Mouse (Mus musculus) heart, postnatal 0 days (tissue): Measurements from ENCODE around the gene Slc25a36. TPM values are rescaled to one million over a fixed set of nuclear protein-coding genes. Genes with fewer than 3 reads are reported as not detected.

Experiments used
- ATAC-seq: fragments of 200-750 bp; cut with Nextera tagmentation; 2 replicates; pipeline ENCODE4 v1.8.0; 2017; ENCODE audit warnings: low read depth, moderate number of reproducible peaks, moderate library complexity; ENCODE audit not compliant: insufficient read depth
- DNase-seq: peaks from one replicate; pipeline ENCODE4 v3.0.0-alpha.2; 2016; ENCODE audit warnings: low spot score
- H3K27ac ChIP-seq: fragments of 300-500 bp; sonication (generic); 2 replicates; pipeline ENCODE4 v1.5.1; 2014; ENCODE audit warnings: low read depth, mild to moderate bottlenecking
- H3K27me3 ChIP-seq: fragments of 300-500 bp; sonication (generic); 2 replicates; pipeline ENCODE4 v1.6.1; 2014; ENCODE audit warnings: low read length, mixed read lengths; ENCODE audit not compliant: control insufficient read depth, insufficient read depth
- H3K36me3 ChIP-seq: fragments of 300-500 bp; sonication (generic); replicated peaks from 2 replicates; pipeline ENCODE4 v1.6.1; 2014; ENCODE audit warnings: low read length, mixed read lengths; ENCODE audit not compliant: control insufficient read depth, insufficient read depth
- H3K4me1 ChIP-seq: fragments of 300-500 bp; sonication (generic); 2 replicates; pipeline ENCODE4 v1.6.1; 2014; ENCODE audit warnings: antibody characterized with exemption; ENCODE audit not compliant: control insufficient read depth, insufficient read depth
- H3K4me2 ChIP-seq: fragments of 300-500 bp; sonication (generic); 2 replicates; pipeline ENCODE4 v1.6.1; 2014; ENCODE audit warnings: low read depth, mild to moderate bottlenecking, low read length, moderate library complexity
- H3K4me3 ChIP-seq: fragments of 300-500 bp; sonication (generic); 2 replicates; pipeline ENCODE4 v1.5.1; 2014; ENCODE audit warnings: low read depth, low read length
- H3K9ac ChIP-seq: fragments of 300-500 bp; sonication (generic); replicated peaks from 2 replicates; pipeline ENCODE4 v1.6.1; 2014; ENCODE audit warnings: low read depth, low read length, mixed read lengths
- H3K9me3 ChIP-seq: fragments of 300-500 bp; sonication (generic); replicated peaks from 2 replicates; pipeline ENCODE4 v1.6.1; 2016; ENCODE audit warnings: low read length; ENCODE audit not compliant: control insufficient read depth
- CTCF ChIP-seq: IDR thresholded peaks from 2 replicates; pipeline ENCODE4 v1.5.1; 2016; ENCODE audit warnings: antibody characterized with exemption, control low read depth, low read depth
- EP300 ChIP-seq: IDR thresholded peaks from 2 replicates; pipeline ENCODE4 v1.6.1; 2016; ENCODE audit warnings: antibody characterized with exemption, low read depth
- WGBS: fragments of 180-500 bp; shearing (Covaris S2); extraction: QIAGEN DNeasy Blood & Tissue Kit; methylation state at CpG from one replicate; pipeline ENCODE4 v1.1.7; 2014; 5-methylcytosine and 5-hydroxymethylcytosine counted together
- polyA plus RNA-seq: library from polyadenylated mRNA; unstranded; fragments of >200 nt; fragmentation: Nextera tagmentation; extraction: Ambion mirVana; gene quantifications from 2 replicates; pipeline ENCODE4 v1.2.1, GENCODE M21; 2015
- total RNA-seq: library from RNA; depleted of rRNA; stranded (reverse); fragments of >200 nt; gene quantifications from 2 replicates; pipeline ENCODE4 v1.2.3, GENCODE M21; 2014; ENCODE audit warnings: low replicate concordance

Slc25a36 gene
- total and polyA plus RNA-seq, 2 experiments from 2014 or later = 26.7 to 43.5 TPM

DNA sequence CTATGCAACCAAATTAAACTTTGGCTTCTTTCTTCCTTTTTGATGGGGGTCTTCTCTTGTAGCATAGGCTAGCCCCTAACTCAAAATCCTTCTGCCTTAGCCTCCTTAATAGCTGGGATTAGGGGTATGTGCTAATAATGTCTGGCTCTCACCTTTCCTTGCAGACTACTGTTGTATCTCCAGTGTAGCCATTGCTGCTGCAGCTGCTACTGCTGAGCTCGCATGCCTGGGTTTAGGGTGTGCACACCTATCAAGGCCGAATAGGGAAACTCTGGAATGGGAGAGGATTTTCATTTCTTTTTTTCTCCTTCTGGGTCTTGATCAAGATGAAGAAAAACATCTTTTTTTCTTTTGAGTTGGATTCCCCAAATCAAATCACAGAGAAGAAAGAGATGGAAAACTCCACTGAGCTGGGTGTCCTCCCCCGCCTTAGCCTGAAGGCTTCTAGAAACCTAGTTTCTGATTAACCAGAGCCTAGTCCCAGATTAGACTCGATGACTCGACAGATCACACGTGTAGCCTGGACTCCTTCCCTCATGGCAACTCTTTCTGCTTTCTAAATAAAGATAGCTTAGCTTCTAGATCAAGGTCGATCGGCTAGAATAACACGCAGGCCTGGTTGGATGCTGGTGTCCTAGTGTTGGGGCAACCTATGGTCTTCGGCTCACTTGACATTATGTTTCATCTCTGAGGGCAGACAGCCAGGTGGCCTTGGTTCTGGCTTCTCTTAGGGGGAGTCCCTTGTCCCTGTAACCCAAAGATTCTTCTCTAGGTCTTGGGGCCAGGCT, 29.4 kb upstream of the Slc25a36 start:
- no peaks in the 10 kb centered on the region for H3K9me3 ChIP-seq
- no peak for DNase-seq
- 54% methylated on average over 10 of the region's 10 CpGs for WGBS

DNA sequence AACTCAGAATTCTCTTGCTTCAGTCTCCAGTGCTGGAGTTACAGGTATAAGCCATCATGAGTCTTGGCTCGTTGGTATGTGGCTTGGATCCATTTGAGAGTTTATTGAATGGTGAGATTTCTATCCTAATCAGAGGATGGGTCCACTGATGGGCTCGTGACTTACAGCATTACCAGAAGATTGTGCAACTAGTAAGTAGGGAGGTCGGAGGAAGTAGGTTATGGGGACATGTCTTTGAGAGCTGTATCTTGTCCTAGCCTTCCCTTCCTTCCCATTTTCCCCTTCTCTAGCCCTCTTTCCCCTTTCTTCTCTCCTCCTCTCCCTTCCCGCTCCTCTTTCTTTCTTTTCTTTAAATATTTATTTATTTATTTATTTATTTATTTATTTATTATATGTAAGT, 26.7 kb upstream of the Slc25a36 start:
- H3K9me3 ChIP-seq = no peaks in the 10 kb centered on the region
- H3K4me1 ChIP-seq = 0 out of 2 replicates have a peak, but pooled peaks cover 3% of the 10 kb centered on the region
- H3K4me2 ChIP-seq = no peak overlapping the region
- no peak overlapping the region for H3K27ac ChIP-seq
- H3K36me3 ChIP-seq = no peaks in the 10 kb centered on the region
- WGBS = 82% methylated on average over 4 of the region's 4 CpGs
- no peaks in the 10 kb centered on the region for H3K27me3 ChIP-seq
- ATAC-seq = no peak
- TF ChIP-seq CTCF = no peak
- TF ChIP-seq EP300 = no peak
- H3K9ac ChIP-seq = no peak overlapping the region
- H3K4me3 ChIP-seq = no peak overlapping the region
- no peak for DNase-seq

More for the DNA sequence above, 29.4 kb upstream of the Slc25a36 start:
- H3K27ac ChIP-seq = no peak overlapping the region
- H3K36me3 ChIP-seq = no peaks in the 10 kb centered on the region
- H3K4me3 ChIP-seq = no peak overlapping the region
- TF ChIP-seq CTCF (no peak), EP300 (no peak)
- ATAC-seq = no peak
- H3K27me3 ChIP-seq = no peaks in the 10 kb centered on the region
- no peak overlapping the region for H3K9ac ChIP-seq
- H3K4me2 ChIP-seq = no peak overlapping the region
- H3K4me1 ChIP-seq = 0 out of 2 replicates have a peak, but pooled peaks cover 3% of the 10 kb centered on the region

DNA sequence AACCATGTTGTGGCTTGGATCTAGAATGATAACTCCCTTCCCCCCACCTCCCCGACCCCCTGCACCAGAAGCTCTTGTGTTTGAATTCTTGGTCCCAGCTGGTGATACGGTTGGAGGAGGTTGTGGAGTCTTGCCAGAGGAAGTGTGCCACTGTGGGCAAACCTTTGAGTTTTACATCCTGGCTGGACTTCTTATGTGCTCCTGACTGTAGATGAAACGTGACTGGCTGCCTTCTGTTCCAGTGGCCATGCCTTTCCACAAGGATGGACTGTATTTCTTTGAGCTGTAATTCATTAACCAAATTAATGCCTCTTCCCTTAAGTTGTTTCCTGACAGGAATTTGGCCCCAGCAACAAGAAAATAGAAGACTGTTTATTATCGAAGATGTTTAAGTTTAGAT, 26.2 kb upstream of the Slc25a36 start:
- Histone ChIP-seq H3K9ac (no peak overlapping the region), H3K4me3 (no peak overlapping the region), H3K9me3 (no peaks in the 10 kb centered on the region), H3K4me1 (0 out of 2 replicates have a peak, but pooled peaks cover 3% of the 10 kb centered on the region), H3K27ac (no peak overlapping the region), H3K36me3 (no peaks in the 10 kb centered on the region), H3K27me3 (no peaks in the 10 kb centered on the region), H3K4me2 (no peak overlapping the region)
- ATAC-seq (no peak), DNase-seq (no peak)
- TF ChIP-seq CTCF = no peak
- TF ChIP-seq EP300 = no peak
- 70% methylated on average over 4 of the region's 4 CpGs for WGBS

- WGBS = 79% methylated on average over 4 of the region's 4 CpGs
- Histone ChIP-seq H3K36me3 (no peaks in the 10 kb centered on the region), H3K4me3 (no peak overlapping the region), H3K27ac (no peak overlapping the region), H3K9me3 (no peaks in the 10 kb centered on the region), H3K4me1 (0 out of 2 replicates have a peak, but pooled peaks cover 3% of the 10 kb centered on the region), H3K9ac (no peak overlapping the region), H3K4me2 (no peak overlapping the region), H3K27me3 (no peaks in the 10 kb centered on the region)
- TF ChIP-seq EP300 (no peak), CTCF (no peak)
- ATAC-seq = no peak
- DNase-seq = no peak
Observed at GRCm38 (mm10) chr9:97135866-97136265, 24.9 kb upstream of the Slc25a36 start.

DNA sequence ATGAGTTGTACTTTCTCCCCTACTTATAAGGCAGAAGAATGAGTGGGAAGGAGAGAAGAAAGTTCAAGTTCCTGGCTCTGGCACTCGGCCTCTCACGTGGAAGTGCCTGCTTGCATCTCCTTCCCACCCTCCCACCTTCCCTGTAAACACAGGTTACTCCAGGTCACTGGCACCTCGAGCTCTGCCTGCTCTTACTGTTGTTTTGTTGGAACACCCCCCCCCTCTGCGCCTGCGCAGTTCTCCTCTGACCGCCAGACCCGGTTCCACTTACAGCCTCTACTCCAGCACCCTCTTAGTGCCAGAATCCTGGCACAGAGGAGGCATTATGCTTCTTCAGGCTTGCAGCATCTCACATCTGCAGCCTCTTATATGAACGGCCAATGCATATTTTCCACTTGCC, 22.2 kb upstream of the Slc25a36 start:
- no peak for ATAC-seq
- Histone ChIP-seq H3K27me3 (no peaks in the 10 kb centered on the region), H3K4me1 (no peaks in the 10 kb centered on the region), H3K4me3 (no peak overlapping the region), H3K4me2 (no peak overlapping the region), H3K9me3 (no peaks in the 10 kb centered on the region), H3K27ac (no peak overlapping the region), H3K9ac (no peak overlapping the region), H3K36me3 (no peaks in the 10 kb centered on the region)
- 49% methylated on average over 8 of the region's 8 CpGs for WGBS
- no peak for DNase-seq
- TF ChIP-seq CTCF = no peak
- TF ChIP-seq EP300 = no peak
